Mouse (Mus musculus) liver, postnatal 0 days (tissue): ENCODE data around the gene Slc7a14.

ENCODE experiments used
- CTCF ChIP-seq: sonication (generic); IDR thresholded peaks from 2 replicates; pipeline ENCODE4 v1.5.1; 2016; ENCODE audit warnings: antibody characterized with exemption, low read depth
- EP300 ChIP-seq: IDR thresholded peaks from 2 replicates; pipeline ENCODE4 v1.6.1; 2016; ENCODE audit warnings: antibody characterized with exemption, low read depth, mild to moderate bottlenecking

DNA sequence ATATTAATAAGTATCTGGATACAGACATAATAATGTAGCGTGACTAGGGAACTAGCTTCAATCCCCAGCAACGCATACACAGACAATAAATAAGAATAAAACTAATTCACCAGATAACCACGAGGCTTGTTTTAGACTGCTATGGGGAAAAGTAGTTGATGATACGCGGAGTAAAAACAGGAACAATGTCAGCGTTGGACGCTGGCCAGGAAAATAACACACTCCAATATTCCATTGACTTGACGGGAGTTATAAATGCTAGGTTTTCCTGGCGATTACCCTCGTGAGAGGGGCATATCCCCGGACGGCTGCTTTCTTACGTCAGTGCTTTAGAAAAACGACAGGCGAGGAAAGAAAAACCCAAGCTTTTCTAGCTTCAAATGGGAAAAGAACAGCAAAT is 152.4 kb downstream of the Slc7a14 start:
- TF ChIP-seq CTCF (no peak), EP300 (no peak)
